Mouse (Mus musculus): ENCODE data around the gene Rasa4. TPM values are rescaled to one million over a fixed set of nuclear protein-coding genes. Genes with fewer than 3 reads are reported as not detected.
A peak's percentile ranks its signal among the peaks of the same experiment; 100 is the strongest.
"Not testable (repeated sequence)": the region's sequence is repeated elsewhere in the genome, so short reads cannot be mapped to it uniquely, and the experiment has no call there.

Gene Rasa4
- polyA plus RNA-seq, 1 experiment from 2014 or later, result 23.0 TPM

- Histone ChIP-seq H3K9me3 (no peaks in the 10 kb centered on the region), H3K4me3 (no peak overlapping the region), H3K4me2 (no peak overlapping the region), H3K36me3 (no peaks in the 10 kb centered on the region), H3K4me1 (replicated peaks) (peaks cover 11% of the 10 kb centered on the region), H3K27me3 (no peaks in the 10 kb centered on the region), H3K27ac (replicated peaks) (no peak overlapping the region), H3K9ac (no peak overlapping the region)
- ATAC-seq (ENCODE audit: low FRiP score, low read depth), result no peak
- WGBS, result 55% methylated on average over 6 of the region's 6 CpGs
These were observed 33.8 kb upstream of the Rasa4 start for GRCm38 (mm10) chr5:136049926-136050325.

GRCm38 (mm10) chr5:136051231-136052085 lies 32.3 kb upstream of the Rasa4 start:
- 7% methylated on average over 10 of the region's 10 CpGs for WGBS
- Histone ChIP-seq H3K27ac (replicated peaks) (no peak overlapping the region), H3K4me2 (no peak overlapping the region), H3K9ac (no peak overlapping the region), H3K27me3 (no peaks in the 10 kb centered on the region), H3K4me3 (no peak overlapping the region), H3K9me3 (no peaks in the 10 kb centered on the region), H3K4me1 (replicated peaks) (peaks cover 9% of the 10 kb centered on the region), H3K36me3 (no peaks in the 10 kb centered on the region)
- peak; percentile 80; the same call in 1 of the 2 replicates for ATAC-seq (ENCODE audit: low FRiP score, low read depth)

GRCm38 (mm10) chr5:136052861-136053655 lies 30.7 kb upstream of the Rasa4 start:
- peaks cover 9% of the 10 kb centered on the region for H3K4me1 ChIP-seq (replicated peaks)
- no peak overlapping the region for H3K27ac ChIP-seq (replicated peaks)
- no peaks in the 10 kb centered on the region for H3K9me3 ChIP-seq
- ATAC-seq (ENCODE audit: low FRiP score, low read depth), result no peak
- no peak overlapping the region for H3K4me3 ChIP-seq
- no peaks in the 10 kb centered on the region for H3K36me3 ChIP-seq
- no peaks in the 10 kb centered on the region for H3K27me3 ChIP-seq
- no peak overlapping the region for H3K9ac ChIP-seq
- H3K4me2 ChIP-seq, result no peak overlapping the region
- WGBS, result 83% methylated on average over 8 of the region's 8 CpGs

GRCm38 (mm10) chr5:136054301-136055077 lies 29.2 kb upstream of the Rasa4 start, which contains the start of gene Upk3bl:
TSS of gene Upk3bl (plus strand) at chr5:136054492.
- H3K9ac ChIP-seq, result no peak within 1 kb of the TSS
- no peaks in the 10 kb centered on the region for H3K27me3 ChIP-seq
- WGBS, result 93% methylated on average over 11 of the region's 11 CpGs
- H3K36me3 ChIP-seq, result no peaks in the 10 kb centered on the region
- H3K9me3 ChIP-seq, result no peaks in the 10 kb centered on the region
- no peak within 1 kb of the TSS for H3K27ac ChIP-seq (replicated peaks)
- no peak for ATAC-seq (ENCODE audit: low FRiP score, low read depth)
- H3K4me2 ChIP-seq, result no peak within 1 kb of the TSS
- no peak within 1 kb of the TSS for H3K4me3 ChIP-seq
- peaks cover 9% of the 10 kb centered on the region for H3K4me1 ChIP-seq (replicated peaks)

- Histone ChIP-seq H3K27ac (replicated peaks) (no peak overlapping the region), H3K4me1 (replicated peaks) (peaks cover 9% of the 10 kb centered on the region), H3K4me2 (no peak overlapping the region), H3K36me3 (no peaks in the 10 kb centered on the region), H3K4me3 (no peak overlapping the region), H3K9me3 (no peaks in the 10 kb centered on the region), H3K9ac (no peak overlapping the region), H3K27me3 (no peaks in the 10 kb centered on the region)
- ATAC-seq (ENCODE audit: low FRiP score, low read depth), result no peak
- WGBS, result 51% methylated on average over 4 of the region's 4 CpGs
These were observed 27.7 kb upstream of the Rasa4 start for GRCm38 (mm10) chr5:136056062-136056461.

GRCm38 (mm10) chr5:136057085-136057484 lies 26.6 kb upstream of the Rasa4 start:
- Histone ChIP-seq H3K27me3 (no peaks in the 10 kb centered on the region), H3K9me3 (no peaks in the 10 kb centered on the region), H3K27ac (replicated peaks) (no peak overlapping the region), H3K4me1 (replicated peaks) (peaks cover 4% of the 10 kb centered on the region; the same call in 1 of the 2 replicates), H3K4me2 (no peak overlapping the region), H3K9ac (no peak overlapping the region), H3K4me3 (no peak overlapping the region), H3K36me3 (no peaks in the 10 kb centered on the region)
- no peak for ATAC-seq (ENCODE audit: low FRiP score, low read depth)
- 26% methylated on average over 8 of the region's 8 CpGs for WGBS

GRCm38 (mm10) chr5:136061567-136061966 lies 22.1 kb upstream of the Rasa4 start:
- H3K36me3 ChIP-seq, result no peaks in the 10 kb centered on the region
- no peaks in the 10 kb centered on the region for H3K9me3 ChIP-seq
- peaks cover 4% of the 10 kb centered on the region; the same call in 1 of the 2 replicates for H3K4me1 ChIP-seq (replicated peaks)
- no peak for ATAC-seq (ENCODE audit: low FRiP score, low read depth)
- WGBS, result 6% methylated on average over 12 of the region's 12 CpGs
- no peak overlapping the region for H3K4me3 ChIP-seq
- H3K4me2 ChIP-seq, result no peak overlapping the region
- no peak overlapping the region for H3K9ac ChIP-seq
- no peaks in the 10 kb centered on the region for H3K27me3 ChIP-seq
- no peak overlapping the region for H3K27ac ChIP-seq (replicated peaks)

- H3K4me2 ChIP-seq, result no peak overlapping the region
- H3K9ac ChIP-seq, result no peak overlapping the region
- no peak overlapping the region for H3K4me3 ChIP-seq
- H3K27me3 ChIP-seq, result no peaks in the 10 kb centered on the region
- H3K36me3 ChIP-seq, result no peaks in the 10 kb centered on the region
- ATAC-seq (ENCODE audit: low FRiP score, low read depth), result no peak
- WGBS, result 92% methylated on average over 10 of the region's 10 CpGs
- H3K27ac ChIP-seq (replicated peaks), result no peak overlapping the region
- no peaks in the 10 kb centered on the region for H3K9me3 ChIP-seq
- peaks cover 4% of the 10 kb centered on the region; the same call in 1 of the 2 replicates for H3K4me1 ChIP-seq (replicated peaks)
These were observed 19.8 kb upstream of the Rasa4 start for GRCm38 (mm10) chr5:136063920-136064319.

GRCm38 (mm10) chr5:136066404-136067148 lies 17.1 kb upstream of the Rasa4 start:
- H3K36me3 ChIP-seq; H3K4me2 ChIP-seq; ATAC-seq (ENCODE audit: low FRiP score, low read depth); H3K4me3 ChIP-seq; H3K4me1 ChIP-seq (replicated peaks); H3K9me3 ChIP-seq; H3K9ac ChIP-seq; H3K27ac ChIP-seq (replicated peaks); H3K27me3 ChIP-seq: not testable (repeated sequence)
- 80% methylated on average over 11 of the region's 11 CpGs for WGBS

GRCm38 (mm10) chr5:136069411-136069810 lies 14.3 kb upstream of the Rasa4 start:
- Histone ChIP-seq H3K4me3 (no peak overlapping the region), H3K36me3 (no peaks in the 10 kb centered on the region), H3K4me2 (no peak overlapping the region), H3K9me3 (no peaks in the 10 kb centered on the region), H3K4me1 (replicated peaks) (no peaks in the 10 kb centered on the region), H3K27ac (replicated peaks) (no peak overlapping the region), H3K27me3 (no peaks in the 10 kb centered on the region), H3K9ac (no peak overlapping the region)
- no peak for ATAC-seq (ENCODE audit: low FRiP score, low read depth)
- 85% methylated on average over 2 of the region's 2 CpGs for WGBS

GRCm38 (mm10) chr5:136073051-136073450 lies 10.7 kb upstream of the Rasa4 start:
- Histone ChIP-seq H3K27ac (replicated peaks) (no peak overlapping the region), H3K9me3 (no peaks in the 10 kb centered on the region), H3K4me1 (replicated peaks) (no peaks in the 10 kb centered on the region), H3K9ac (no peak overlapping the region), H3K4me2 (no peak overlapping the region), H3K27me3 (no peaks in the 10 kb centered on the region), H3K36me3 (no peaks in the 10 kb centered on the region), H3K4me3 (no peak overlapping the region)
- 61% methylated on average over 6 of the region's 6 CpGs for WGBS
- no peak for ATAC-seq (ENCODE audit: low FRiP score, low read depth)

Measured in hindbrain, embryonic 15.5 days (tissue).